Mouse (Mus musculus): ENCODE measurements around the gene Gm44790. TPM values are rescaled to one million over a fixed set of nuclear protein-coding genes. Genes with fewer than 3 reads are reported as not detected.

The Gm44790 gene
- total and polyA plus RNA-seq, 3 experiments: 0.29 to 0.77 TPM; not detected in 1

GRCm38 (mm10) chr6:86446927-86447568 is 20.6 kb downstream of the Gm44790 start:
- Histone ChIP-seq H3K9ac (ENCODE audit: control insufficient read depth, low read depth, low read length, poor library complexity, severe bottlenecking) (no peak overlapping the region), H3K27ac (ENCODE audit: control insufficient read depth, low read depth, low read length) (peak overlapping the region; percentile 11; the same call in 1 of the 2 replicates), H3K9me3 (replicated peaks; ENCODE audit: insufficient read depth, low read length) (no peaks in the 10 kb centered on the region), H3K79me2 (ENCODE audit: control insufficient read depth, insufficient read depth, low read length, poor library complexity) (no peaks in the 10 kb centered on the region), H3K4me1 (ENCODE audit: control insufficient read depth in 1 of 2, insufficient read depth in 2 of 2, low read length in 2 of 2) (no peaks in the 10 kb centered on the region), H3K36me3 (ENCODE audit: control insufficient read depth in 1 of 2, insufficient read depth in 2 of 2, low read length in 2 of 2) (peaks cover 0 to 6% of the 10 kb centered on the region in 2 experiments; a peak in 2 of 4 replicates), H3K27me3 (ENCODE audit: control insufficient read depth in 1 of 2, insufficient read depth in 2 of 2, low read length in 2 of 2) (no peaks in the 10 kb centered on the region), H3K4me3 (ENCODE audit: control insufficient read depth in 1 of 2, insufficient read depth in 1 of 2, low read depth in 2 of 2, low read length in 2 of 2) (no peak overlapping the region)
- TF ChIP-seq ZNF384 (IDR thresholded peaks at IDR 0.05; ENCODE audit: low read depth, low read length) (no peak), E2F4 (IDR thresholded peaks at IDR 0.05; ENCODE audit: borderline replicate concordance, low read depth, low read length) (no peak), TBP (IDR thresholded peaks at IDR 0.05; ENCODE audit: low read depth, low read length) (peak; percentile 73), POLR2A (IDR thresholded peaks at IDR 0.05; ENCODE audit: control insufficient read depth in 1 of 2, insufficient read depth in 1 of 2, low read depth in 1 of 2, low read length in 2 of 2, poor library complexity in 1 of 2) (no peak), JUND (IDR thresholded peaks at IDR 0.05; ENCODE audit: low read depth, low read length) (no peak), MYB (IDR thresholded peaks at IDR 0.05; ENCODE audit: low read depth, low read length) (no peak)
- peak; percentile 63 for DNase-seq (ENCODE audit: low read depth, low spot score)

GRCm38 (mm10) chr6:86456727-86457126 is 30.3 kb downstream of the Gm44790 start:
- no peak for DNase-seq (ENCODE audit: low read depth, low spot score)
- peaks cover 0 to 3% of the 10 kb centered on the region in 2 experiments; a peak in 1 of 4 replicates for H3K36me3 ChIP-seq (ENCODE audit: control insufficient read depth in 1 of 2, insufficient read depth in 2 of 2, low read length in 2 of 2)
- no peaks in the 10 kb centered on the region for H3K79me2 ChIP-seq (ENCODE audit: control insufficient read depth, insufficient read depth, low read length, poor library complexity)
- TF ChIP-seq CHD2 (IDR thresholded peaks at IDR 0.05; ENCODE audit: low read length): no peak
- TF ChIP-seq TCF12 (IDR thresholded peaks at IDR 0.05; ENCODE audit: low read depth, low read length): no peak
- TF ChIP-seq ZMIZ1 (IDR thresholded peaks at IDR 0.05; ENCODE audit: low read depth, low read length): no peak
- no peak for TF ChIP-seq ZC3H11A (IDR thresholded peaks at IDR 0.05; ENCODE audit: low read depth, low read length)
- TF ChIP-seq USF2 (IDR thresholded peaks at IDR 0.05; ENCODE audit: borderline replicate concordance in 1 of 2, insufficient read depth in 1 of 2, low read depth in 1 of 2, low read length in 2 of 2): no peak
- H3K4me3 ChIP-seq (ENCODE audit: control insufficient read depth in 1 of 2, insufficient read depth in 1 of 2, low read depth in 2 of 2, low read length in 2 of 2): no peak overlapping the region
- H3K27ac ChIP-seq (ENCODE audit: control insufficient read depth, low read depth, low read length): no peak overlapping the region
- H3K9me3 ChIP-seq (replicated peaks; ENCODE audit: insufficient read depth, low read length): no peaks in the 10 kb centered on the region
- no peaks in the 10 kb centered on the region for H3K27me3 ChIP-seq (ENCODE audit: control insufficient read depth in 1 of 2, insufficient read depth in 2 of 2, low read length in 2 of 2)
- no peaks in the 10 kb centered on the region for H3K4me1 ChIP-seq (ENCODE audit: control insufficient read depth in 1 of 2, insufficient read depth in 2 of 2, low read length in 2 of 2)
- H3K9ac ChIP-seq (ENCODE audit: control insufficient read depth, low read depth, low read length, poor library complexity, severe bottlenecking): no peak overlapping the region

- TF ChIP-seq UBTF (IDR thresholded peaks at IDR 0.05; ENCODE audit: borderline replicate concordance, insufficient read depth, low read depth, low read length) (no peak), ETS1 (IDR thresholded peaks at IDR 0.05; ENCODE audit: low read depth, low read length) (no peak), GATA1 (IDR thresholded peaks at IDR 0.05; ENCODE audit: low read depth, low read length) (no peak)
- no peaks in the 10 kb centered on the region for H3K9me3 ChIP-seq (replicated peaks; ENCODE audit: insufficient read depth, low read length)
- H3K27ac ChIP-seq (ENCODE audit: control insufficient read depth, low read depth, low read length): no peak overlapping the region
- no peaks in the 10 kb centered on the region; a peak in 2 of 4 replicates for H3K36me3 ChIP-seq (ENCODE audit: control insufficient read depth in 1 of 2, insufficient read depth in 2 of 2, low read length in 2 of 2)
- H3K4me1 ChIP-seq (ENCODE audit: control insufficient read depth in 1 of 2, insufficient read depth in 2 of 2, low read length in 2 of 2): no peaks in the 10 kb centered on the region
- no peak overlapping the region for H3K4me3 ChIP-seq (ENCODE audit: control insufficient read depth in 1 of 2, insufficient read depth in 1 of 2, low read depth in 2 of 2, low read length in 2 of 2)
- H3K9ac ChIP-seq (ENCODE audit: control insufficient read depth, low read depth, low read length, poor library complexity, severe bottlenecking): no peak overlapping the region
- no peaks in the 10 kb centered on the region for H3K79me2 ChIP-seq (ENCODE audit: control insufficient read depth, insufficient read depth, low read length, poor library complexity)
- H3K27me3 ChIP-seq (ENCODE audit: control insufficient read depth in 1 of 2, insufficient read depth in 2 of 2, low read length in 2 of 2): no peaks in the 10 kb centered on the region
- DNase-seq (ENCODE audit: low read depth, low spot score): no peak
Observed at GRCm38 (mm10) chr6:86463079-86463478, 36.6 kb downstream of the Gm44790 start.
